Mouse (Mus musculus): Measurements from ENCODE around the gene Mdfic. TPM values are rescaled to one million over a fixed set of nuclear protein-coding genes. Genes with fewer than 3 reads are reported as not detected.
"Not testable (repeated sequence)": the region's sequence is repeated elsewhere in the genome, so short reads cannot be mapped to it uniquely, and the experiment has no call there.

Gene Mdfic
- polyA plus RNA-seq (2014; fragmentation: Nextera tagmentation; extraction: Ambion mirVana), result 2.1 and 2.2 TPM in 2 replicates

- peak within 1 kb of the TSS; percentile 55 for H3K4me3 ChIP-seq (ENCODE audit: low read depth, low read length)
- WGBS, result 2% methylated on average over 16 of the region's 16 CpGs
- H3K4me2 ChIP-seq (ENCODE audit: low read length), result peak within 1 kb of the TSS; percentile 98
- peak within 1 kb of the TSS; percentile 74 for H3K9ac ChIP-seq (ENCODE audit: low read length)
- H3K36me3 ChIP-seq (ENCODE audit: control insufficient read depth, insufficient read depth, low read length), result no peaks in the 10 kb centered on the region
- 0 out of 2 replicates have a peak, but pooled peaks cover 2% of the 10 kb centered on the region for H3K27me3 ChIP-seq (replicated peaks; ENCODE audit: control insufficient read depth, insufficient read depth, low read length)
- peaks cover 3% of the 10 kb centered on the region; the same call in 1 of the 2 replicates for H3K4me1 ChIP-seq (ENCODE audit: control insufficient read depth, insufficient read depth, low read length)
- H3K27ac ChIP-seq (ENCODE audit: low read depth, low read length), result no peak within 1 kb of the TSS
- peak; percentile 22 for DNase-seq (ENCODE audit: low spot score)
- H3K9me3 ChIP-seq (replicated peaks; ENCODE audit: control insufficient read depth, low read length), result no peaks in the 10 kb centered on the region
- ATAC-seq, result peak; percentile 56
Observed at GRCm38 (mm10) chr6:15720461-15720817, at the start of gene Mdfic. Mdfic (plus strand) TSS chr6:15720661.

DNA sequence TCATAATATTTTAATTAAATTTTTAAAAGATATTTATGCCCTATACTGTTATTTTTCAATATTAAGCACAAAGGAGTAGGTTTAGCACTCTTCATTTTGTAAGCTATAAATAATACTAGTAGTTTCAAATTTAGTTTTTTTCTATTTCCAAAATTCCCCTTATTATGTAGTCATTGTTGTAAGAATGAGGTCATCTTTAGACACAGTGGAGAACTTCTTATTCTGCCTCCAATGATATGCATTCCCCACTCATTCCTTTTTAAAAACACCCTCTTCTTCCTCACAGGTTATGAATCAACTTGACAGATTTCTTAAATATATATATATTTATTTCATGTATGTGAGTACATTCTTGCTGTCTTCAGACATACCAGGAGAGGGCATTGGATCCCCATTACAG, 49.1 kb upstream of the Mdfic start:
- Histone ChIP-seq H3K27me3 (replicated peaks; ENCODE audit: control insufficient read depth, insufficient read depth, low read length) (no peaks in the 10 kb centered on the region), H3K9me3 (replicated peaks; ENCODE audit: control insufficient read depth, low read length) (no peaks in the 10 kb centered on the region), H3K9ac (ENCODE audit: low read length) (no peak overlapping the region), H3K4me3 (ENCODE audit: low read depth, low read length) (no peak overlapping the region), H3K36me3 (ENCODE audit: control insufficient read depth, insufficient read depth, low read length) (no peaks in the 10 kb centered on the region), H3K4me2 (ENCODE audit: low read length) (no peak overlapping the region), H3K27ac (ENCODE audit: low read depth, low read length) (no peak overlapping the region), H3K4me1 (ENCODE audit: control insufficient read depth, insufficient read depth, low read length) (no peaks in the 10 kb centered on the region)
- ATAC-seq (no peak), DNase-seq (ENCODE audit: low spot score) (no peak)

DNA sequence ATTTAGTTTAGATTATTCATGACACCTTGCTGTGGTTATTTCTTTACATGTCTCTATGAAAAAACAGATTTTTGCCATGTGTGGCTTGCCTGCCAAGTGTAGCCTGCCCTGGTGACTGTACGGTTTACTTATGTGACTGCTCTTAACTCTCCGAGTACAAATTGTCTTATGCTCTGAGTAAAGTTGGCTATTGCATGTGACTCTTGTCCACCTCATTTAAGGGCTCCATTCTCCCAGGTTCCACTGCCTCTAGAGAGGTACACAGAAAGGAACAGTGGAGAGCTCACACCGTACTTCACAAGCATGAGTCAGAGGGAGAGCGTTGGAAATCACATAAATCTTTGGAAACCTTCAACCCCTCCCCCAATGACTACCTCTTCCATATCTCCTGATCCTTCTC, 10.4 kb upstream of the Mdfic start:
- H3K4me1 ChIP-seq (ENCODE audit: control insufficient read depth, insufficient read depth, low read length), result no peaks in the 10 kb centered on the region
- H3K9me3 ChIP-seq (replicated peaks; ENCODE audit: control insufficient read depth, low read length), result no peaks in the 10 kb centered on the region
- H3K4me2 ChIP-seq (ENCODE audit: low read length), result no peak overlapping the region
- ATAC-seq (no peak), DNase-seq (ENCODE audit: low spot score) (no peak)
- H3K36me3 ChIP-seq (ENCODE audit: control insufficient read depth, insufficient read depth, low read length), result no peaks in the 10 kb centered on the region
- no peak overlapping the region for H3K9ac ChIP-seq (ENCODE audit: low read length)
- WGBS, result 96% methylated on average over 4 of the region's 4 CpGs
- no peaks in the 10 kb centered on the region for H3K27me3 ChIP-seq (replicated peaks; ENCODE audit: control insufficient read depth, insufficient read depth, low read length)
- no peak overlapping the region for H3K4me3 ChIP-seq (ENCODE audit: low read depth, low read length)
- no peak overlapping the region for H3K27ac ChIP-seq (ENCODE audit: low read depth, low read length)

GRCm38 (mm10) chr6:15710706-15711105, 9.8 kb upstream of the Mdfic start:
- no peak for ATAC-seq
- no peak overlapping the region for H3K27ac ChIP-seq (ENCODE audit: low read depth, low read length)
- no peak for DNase-seq (ENCODE audit: low spot score)
- H3K4me1 ChIP-seq (ENCODE audit: control insufficient read depth, insufficient read depth, low read length), result no peaks in the 10 kb centered on the region
- H3K9ac ChIP-seq (ENCODE audit: low read length), result no peak overlapping the region
- 89% methylated on average over 7 of the region's 7 CpGs for WGBS
- no peaks in the 10 kb centered on the region for H3K27me3 ChIP-seq (replicated peaks; ENCODE audit: control insufficient read depth, insufficient read depth, low read length)
- H3K9me3 ChIP-seq (replicated peaks; ENCODE audit: control insufficient read depth, low read length), result no peaks in the 10 kb centered on the region
- H3K36me3 ChIP-seq (ENCODE audit: control insufficient read depth, insufficient read depth, low read length), result no peaks in the 10 kb centered on the region
- no peak overlapping the region for H3K4me3 ChIP-seq (ENCODE audit: low read depth, low read length)
- no peak overlapping the region for H3K4me2 ChIP-seq (ENCODE audit: low read length)

GRCm38 (mm10) chr6:15712860-15713385, 7.5 kb upstream of the Mdfic start:
- ATAC-seq, result no peak
- 25% methylated on average over 2 of the region's 2 CpGs for WGBS

GRCm38 (mm10) chr6:15714036-15714435, 6.4 kb upstream of the Mdfic start:
- H3K4me3 ChIP-seq (ENCODE audit: low read depth, low read length); H3K27me3 ChIP-seq (replicated peaks; ENCODE audit: control insufficient read depth, insufficient read depth, low read length); DNase-seq (ENCODE audit: low spot score); H3K9me3 ChIP-seq (replicated peaks; ENCODE audit: control insufficient read depth, low read length); H3K27ac ChIP-seq (ENCODE audit: low read depth, low read length); H3K4me1 ChIP-seq (ENCODE audit: control insufficient read depth, insufficient read depth, low read length); H3K9ac ChIP-seq (ENCODE audit: low read length); H3K36me3 ChIP-seq (ENCODE audit: control insufficient read depth, insufficient read depth, low read length); ATAC-seq; H3K4me2 ChIP-seq (ENCODE audit: low read length): not testable (repeated sequence)
- 56% methylated on average over 1 of the region's 1 CpGs for WGBS

More at GRCm38 (mm10) chr6:15712860-15713385, 7.5 kb upstream of the Mdfic start:
- H3K9ac ChIP-seq (ENCODE audit: low read length), result no peak overlapping the region
- no peak overlapping the region for H3K27ac ChIP-seq (ENCODE audit: low read depth, low read length)
- no peak overlapping the region for H3K4me2 ChIP-seq (ENCODE audit: low read length)
- no peak for DNase-seq (ENCODE audit: low spot score)
- H3K36me3 ChIP-seq (ENCODE audit: control insufficient read depth, insufficient read depth, low read length), result no peaks in the 10 kb centered on the region
- no peak overlapping the region for H3K4me3 ChIP-seq (ENCODE audit: low read depth, low read length)
- H3K9me3 ChIP-seq (replicated peaks; ENCODE audit: control insufficient read depth, low read length), result no peaks in the 10 kb centered on the region
- H3K27me3 ChIP-seq (replicated peaks; ENCODE audit: control insufficient read depth, insufficient read depth, low read length), result no peaks in the 10 kb centered on the region
- no peaks in the 10 kb centered on the region for H3K4me1 ChIP-seq (ENCODE audit: control insufficient read depth, insufficient read depth, low read length)

DNA sequence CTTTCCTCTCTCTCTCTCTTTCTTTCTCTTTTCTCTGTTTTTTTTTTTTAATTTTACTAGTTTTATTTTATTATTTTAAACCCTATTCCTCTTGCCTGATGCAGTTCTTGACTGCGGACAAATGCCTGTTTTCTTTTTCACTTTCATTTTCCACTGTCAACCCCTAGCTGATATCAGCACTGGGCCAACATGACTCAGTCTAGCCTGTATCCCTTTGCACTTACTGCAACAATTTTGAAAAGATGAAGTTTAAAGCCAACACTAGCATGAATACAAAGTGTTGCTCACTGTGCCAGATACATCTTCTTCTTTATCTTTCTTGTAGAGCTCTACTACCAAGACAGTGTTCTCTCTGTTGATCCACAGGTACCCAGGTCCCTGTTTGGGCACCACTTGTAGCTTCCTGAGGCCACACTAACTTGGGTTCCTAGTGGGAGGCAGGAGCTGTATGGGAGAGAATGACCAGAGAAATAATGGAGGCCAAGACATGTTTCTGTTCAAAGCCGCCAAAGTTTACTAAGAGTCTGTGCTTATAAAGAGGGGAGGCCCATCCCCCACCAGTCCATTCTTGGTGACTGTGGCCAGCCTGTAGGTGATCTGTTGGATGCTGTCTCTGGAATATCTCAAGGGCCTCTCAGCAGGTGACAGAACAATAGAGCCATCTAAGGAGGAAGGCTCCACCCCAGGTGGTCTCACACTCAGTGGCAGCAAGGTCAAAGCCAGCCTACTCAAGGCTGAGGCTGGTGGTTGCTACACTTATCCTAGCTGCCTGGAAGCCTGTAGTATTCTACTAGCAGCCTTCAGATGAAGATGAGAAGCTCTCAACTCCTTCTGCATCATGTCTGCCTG, 5.2 kb upstream of the Mdfic start:
- Histone ChIP-seq H3K4me3 (ENCODE audit: low read depth, low read length) (no peak overlapping the region), H3K9me3 (replicated peaks; ENCODE audit: control insufficient read depth, low read length) (no peaks in the 10 kb centered on the region), H3K36me3 (ENCODE audit: control insufficient read depth, insufficient read depth, low read length) (no peaks in the 10 kb centered on the region), H3K27me3 (replicated peaks; ENCODE audit: control insufficient read depth, insufficient read depth, low read length) (no peaks in the 10 kb centered on the region), H3K4me2 (ENCODE audit: low read length) (no peak overlapping the region), H3K9ac (ENCODE audit: low read length) (no peak overlapping the region), H3K27ac (ENCODE audit: low read depth, low read length) (no peak overlapping the region), H3K4me1 (ENCODE audit: control insufficient read depth, insufficient read depth, low read length) (no peaks in the 10 kb centered on the region)
- ATAC-seq (no peak), DNase-seq (ENCODE audit: low spot score) (no peak)
- 100% methylated on average over 2 of the region's 2 CpGs for WGBS

GRCm38 (mm10) chr6:15719919-15720318, 542 bp upstream of the Mdfic start:
- WGBS, result 56% methylated on average over 6 of the region's 6 CpGs

More at GRCm38 (mm10) chr6:15719919-15720318, 542 bp upstream of the Mdfic start:
- Histone ChIP-seq H3K4me1 (ENCODE audit: control insufficient read depth, insufficient read depth, low read length) (peaks cover 3% of the 10 kb centered on the region; the same call in 1 of the 2 replicates), H3K4me2 (ENCODE audit: low read length) (no peak overlapping the region), H3K4me3 (ENCODE audit: low read depth, low read length) (no peak overlapping the region), H3K27me3 (replicated peaks; ENCODE audit: control insufficient read depth, insufficient read depth, low read length) (0 out of 2 replicates have a peak, but pooled peaks cover 2% of the 10 kb centered on the region), H3K27ac (ENCODE audit: low read depth, low read length) (no peak overlapping the region), H3K36me3 (ENCODE audit: control insufficient read depth, insufficient read depth, low read length) (no peaks in the 10 kb centered on the region), H3K9me3 (replicated peaks; ENCODE audit: control insufficient read depth, low read length) (no peaks in the 10 kb centered on the region), H3K9ac (ENCODE audit: low read length) (no peak overlapping the region)
- no peak for ATAC-seq
- no peak for DNase-seq (ENCODE audit: low spot score)
